In the genomic region with DNA sequence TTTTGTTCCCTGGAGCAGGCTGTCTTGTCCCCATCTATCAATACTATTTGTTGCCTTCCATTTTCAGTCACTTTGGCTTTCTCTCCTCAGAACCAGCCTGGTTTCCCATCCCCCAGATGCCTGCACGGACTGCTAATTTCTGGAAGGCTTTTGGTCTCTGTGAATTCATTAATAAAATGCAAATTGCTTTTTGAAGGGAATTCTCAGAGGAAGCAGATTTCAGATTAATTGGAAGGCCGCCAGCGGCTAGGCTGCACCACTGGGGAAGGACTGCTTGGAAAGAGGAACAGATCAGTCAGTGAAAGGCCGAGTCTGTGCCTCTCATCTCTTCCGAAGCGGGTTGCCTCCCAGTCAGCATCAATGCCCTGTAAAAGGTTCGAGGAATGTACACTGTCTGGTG, we compare ENCODE assay signal across 10 mouse cellular contexts.
A peak's percentile ranks its signal among the peaks of the same experiment; 100 is the strongest.
DNase-seq lines count a peak whose midpoint lies in the region; ATAC-seq and TF ChIP-seq lines count a peak whose summit lies in the region.
"Had no signal": no experiment of that assay in that cellular context is flagged by ENCODE, and none has a peak within 500 bp of the region (broad histone marks: within the 10 kb centered on the region; RNA-seq: fewer than 3 reads in every experiment).

No protein-coding gene starts in this region.

- peak; percentile 8 to 14 for DNase-seq in kidney, adult 8-10 months
- DNase-seq in kidney, adult 11 months: no peak
- DNase-seq in cerebellum, adult 9-11 months: peak; percentile 64
- peak; percentile 68 for DNase-seq in layer of hippocampus, adult 11-12 months (ENCODE audit: low spot score)
- no peak for DNase-seq in gastrocnemius, adult 8-10 months (ENCODE audit: low spot score in 2 of 2)
- no peak for DNase-seq in thymus, adult 18-20 months
- DNase-seq in thymus, adult 2 months: no peak
- DNase-seq: heart, adult 2 months had no signal

- no peak for TF ChIP-seq CTCF in thymus, adult 2 months (IDR thresholded peaks at IDR 0.05; ENCODE audit: borderline replicate concordance, control insufficient read depth, extremely low read depth, insufficient read depth, low read length, poor library complexity)

- no peak overlapping the region for H3K9ac ChIP-seq in neural tube, embryonic 15.5 days (replicated peaks)
- H3K9ac ChIP-seq: limb, embryonic 15.5 days had no signal

- 23% methylated on average over 7 of the region's 7 CpGs for WGBS in neural tube, embryonic 15.5 days
- 65% methylated on average over 7 of the region's 7 CpGs for WGBS in thymus, adult 2 months

- H3K36me3 ChIP-seq in neural tube, embryonic 15.5 days: no peaks in the 10 kb centered on the region
- no peaks in the 10 kb centered on the region for H3K36me3 ChIP-seq in thymus, adult 2 months (ENCODE audit: control insufficient read depth, insufficient read depth, low read length)
- H3K36me3 ChIP-seq: limb, embryonic 15.5 days had no signal

- H3K4me3 ChIP-seq in neural tube, embryonic 15.5 days (replicated peaks): no peak overlapping the region
- H3K4me3 ChIP-seq in thymus, adult 2 months (ENCODE audit: control insufficient read depth, insufficient read depth, low read length): no peak overlapping the region
- H3K4me3 ChIP-seq: heart, adult 2 months; limb, embryonic 15.5 days had no signal

- no peaks in the 10 kb centered on the region for H3K9me3 ChIP-seq in neural tube, embryonic 15.5 days (replicated peaks)
- H3K9me3 ChIP-seq: limb, embryonic 15.5 days had no signal

- H3K4me2 ChIP-seq in neural tube, embryonic 15.5 days: no peak overlapping the region; the same call in 1 of the 2 replicates
- H3K4me2 ChIP-seq: limb, embryonic 15.5 days had no signal

- ATAC-seq in neural tube, embryonic 15.5 days (ENCODE audit: low FRiP score): peak; percentile 67; the same call in 1 of the 2 replicates

- peak overlapping the region; percentile 34; the same call in 1 of the 2 replicates for H3K27ac ChIP-seq in neural tube, embryonic 15.5 days (replicated peaks)
- no peak overlapping the region for H3K27ac ChIP-seq in thymus, adult 2 months (ENCODE audit: control insufficient read depth, insufficient read depth, low read length)
- H3K27ac ChIP-seq: heart, adult 2 months; limb, embryonic 15.5 days had no signal

- no peaks in the 10 kb centered on the region for H3K27me3 ChIP-seq in neural tube, embryonic 15.5 days (replicated peaks)
- no peaks in the 10 kb centered on the region for H3K27me3 ChIP-seq in thymus, adult 2 months (ENCODE audit: control insufficient read depth, insufficient read depth, low read length)
- H3K27me3 ChIP-seq: limb, embryonic 15.5 days had no signal

- H3K4me1 ChIP-seq in neural tube, embryonic 15.5 days: peaks cover 8% of the 10 kb centered on the region
- H3K4me1 ChIP-seq in thymus, adult 2 months (replicated peaks; ENCODE audit: control insufficient read depth, insufficient read depth, low read length): no peaks in the 10 kb centered on the region
- H3K4me1 ChIP-seq: limb, embryonic 15.5 days had no signal

- TF ChIP-seq POLR2A in thymus, adult 2 months (IDR thresholded peaks at IDR 0.05; ENCODE audit: control insufficient read depth, extremely low read depth, insufficient read depth, low read length, poor library complexity): no peak

Comparison
In these comparisons a context has a peak if more than half of its experiments do, and no peak if none do; other contexts are left out.
1. DNase-seq: peak in kidney, adult 8-10 months (2 of 2), cerebellum, adult 9-11 months (single experiment) and layer of hippocampus, adult 11-12 months (single experiment); none in kidney, adult 11 months (single experiment), gastrocnemius, adult 8-10 months (0 of 2), thymus, adult 18-20 months (0 of 2) and thymus, adult 2 months (single experiment).